Mouse (Mus musculus) CD4-positive, CD25-positive, alpha-beta regulatory T cell, adult 2 months (primary cell): ENCODE results near the gene Atf2.
A peak's percentile ranks its signal among the peaks of the same experiment; 100 is the strongest.

ENCODE experiments used
- DNase-seq: peaks from one replicate; pipeline ENCODE4 v3.0.0-alpha.2; 2012; ENCODE audit warnings: low read depth, low spot score

Atf2 gene

GRCm38 (mm10) chr2:73775683-73776310 lies 116.6 kb downstream of the Atf2 start:
- no peak for DNase-seq

GRCm38 (mm10) chr2:73774786-73775682 lies 117.4 kb downstream of the Atf2 start, which contains the start of gene Chn1:
Gene Chn1 (minus strand): TSS chr2:73775346.
- peak; percentile 31 for DNase-seq

- no peak for DNase-seq
Measured at GRCm38 (mm10) chr2:73772945-73773344, 119.5 kb downstream of the Atf2 start.

- DNase-seq, result no peak
Measured at GRCm38 (mm10) chr2:73768669-73769068, 123.8 kb downstream of the Atf2 start.
